Mouse (Mus musculus): ENCODE data around the gene Gm48551.
A peak's percentile ranks its signal among the peaks of the same experiment; 100 is the strongest.

The Gm48551 gene

GRCm38 (mm10) chr10:81404720-81405119 is 20.5 kb downstream of the Gm48551 start:
- no peak for DNase-seq (ENCODE audit: low spot score)

- no peak for DNase-seq (ENCODE audit: low spot score)
Measured at GRCm38 (mm10) chr10:81405588-81406201, 21.4 kb downstream of the Gm48551 start.

GRCm38 (mm10) chr10:81406504-81407440 is 22.5 kb downstream of the Gm48551 start:
- DNase-seq (ENCODE audit: low spot score), result no peak

- DNase-seq (ENCODE audit: low spot score), result peak; percentile 72
Measured at GRCm38 (mm10) chr10:81407539-81408423, 23.5 kb downstream of the Gm48551 start.

GRCm38 (mm10) chr10:81408424-81408729 is 24.1 kb downstream of the Gm48551 start:
- DNase-seq (ENCODE audit: low spot score), result no peak

- DNase-seq (ENCODE audit: low spot score), result peak; percentile 83
Measured at GRCm38 (mm10) chr10:81408871-81409291, 24.6 kb downstream of the Gm48551 start.

- DNase-seq (ENCODE audit: low spot score), result no peak
Measured at GRCm38 (mm10) chr10:81409330-81409729, 25.1 kb downstream of the Gm48551 start.

GRCm38 (mm10) chr10:81410350-81410749 is 26.1 kb downstream of the Gm48551 start:
- no peak for DNase-seq (ENCODE audit: low spot score)

- no peak for DNase-seq (ENCODE audit: low spot score)
Measured at GRCm38 (mm10) chr10:81410981-81411380, 26.7 kb downstream of the Gm48551 start.

GRCm38 (mm10) chr10:81411471-81412400 is 27.5 kb downstream of the Gm48551 start:
- DNase-seq (ENCODE audit: low spot score), result no peak

GRCm38 (mm10) chr10:81412586-81413309 is 28.5 kb downstream of the Gm48551 start:
- DNase-seq (ENCODE audit: low spot score), result peak; percentile 9

GRCm38 (mm10) chr10:81413310-81414261 is 29.3 kb downstream of the Gm48551 start:
- DNase-seq (ENCODE audit: low spot score), result peak; percentile 74

- peak; percentile 62 for DNase-seq (ENCODE audit: low spot score)
Measured at GRCm38 (mm10) chr10:81414682-81415081, 30.4 kb downstream of the Gm48551 start.

GRCm38 (mm10) chr10:81415146-81415545 is 30.9 kb downstream of the Gm48551 start:
- no peak for DNase-seq (ENCODE audit: low spot score)

- no peak for DNase-seq (ENCODE audit: low spot score)
Measured at GRCm38 (mm10) chr10:81415549-81416310, 31.5 kb downstream of the Gm48551 start.

GRCm38 (mm10) chr10:81416581-81417226 is 32.4 kb downstream of the Gm48551 start:
- DNase-seq (ENCODE audit: low spot score), result peak; percentile 88

- no peak for DNase-seq (ENCODE audit: low spot score)
Measured at GRCm38 (mm10) chr10:81417227-81418215, 33.3 kb downstream of the Gm48551 start.

Measured in embryo, embryonic 10.5 days (tissue).